Mouse (Mus musculus) urinary bladder, postnatal 14 days (tissue): Measurements from ENCODE around the gene Rhebl1.
A peak's percentile ranks its signal among the peaks of the same experiment; 100 is the strongest.

Experiments used
- DNase-seq: peaks from one replicate; pipeline ENCODE4 v3.0.0; 2021; ENCODE audit warnings: low spot score

The Rhebl1 gene

DNA sequence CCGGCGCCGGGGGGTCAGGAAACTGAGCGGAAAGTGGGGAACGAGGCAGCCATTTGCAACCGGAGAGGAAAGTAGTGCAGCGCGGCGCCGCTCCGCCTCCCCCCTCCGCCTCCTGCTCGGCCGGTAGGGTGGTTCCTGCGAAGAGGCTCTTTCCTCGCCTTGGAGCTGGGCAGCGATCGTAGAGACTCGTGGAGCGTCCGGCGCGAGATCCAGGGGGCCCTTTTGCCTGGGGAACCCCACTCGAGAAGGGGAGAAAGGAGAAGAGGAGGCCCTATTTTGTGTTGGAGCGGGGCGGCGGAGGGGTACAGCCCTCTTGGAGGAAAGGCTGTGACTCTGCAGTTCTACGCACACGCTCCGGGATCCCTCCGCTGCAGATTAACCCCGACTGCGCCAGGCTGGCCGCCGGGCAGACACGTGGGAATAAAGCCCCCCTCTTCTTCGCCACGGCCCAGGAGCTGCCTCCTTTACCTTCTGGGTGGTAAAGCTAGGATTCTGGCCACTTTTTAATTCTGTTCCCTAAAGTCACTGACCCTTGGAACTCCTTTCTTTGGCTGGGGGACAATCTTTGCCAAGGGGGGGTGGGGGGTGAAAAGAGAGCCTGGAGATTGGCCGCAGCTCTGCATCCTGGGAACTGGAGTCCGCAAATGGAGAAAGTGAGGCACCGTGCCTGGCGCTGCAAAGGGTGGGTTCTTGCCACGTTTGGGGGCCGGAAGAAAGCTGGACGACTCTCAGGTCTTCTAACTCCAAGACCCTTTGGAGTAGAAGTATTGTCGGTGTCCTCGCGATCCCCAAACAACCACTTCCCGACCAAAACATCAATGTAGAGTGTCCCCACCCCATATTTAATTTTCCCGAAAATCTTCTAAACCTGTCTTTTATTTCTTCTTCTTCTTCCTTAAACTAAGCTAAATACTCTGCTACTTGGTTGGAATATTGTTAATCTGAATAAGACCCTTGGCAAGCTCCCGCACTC, 22.1 kb downstream of the Rhebl1 start:
- DNase-seq, result peak; percentile 93

DNA sequence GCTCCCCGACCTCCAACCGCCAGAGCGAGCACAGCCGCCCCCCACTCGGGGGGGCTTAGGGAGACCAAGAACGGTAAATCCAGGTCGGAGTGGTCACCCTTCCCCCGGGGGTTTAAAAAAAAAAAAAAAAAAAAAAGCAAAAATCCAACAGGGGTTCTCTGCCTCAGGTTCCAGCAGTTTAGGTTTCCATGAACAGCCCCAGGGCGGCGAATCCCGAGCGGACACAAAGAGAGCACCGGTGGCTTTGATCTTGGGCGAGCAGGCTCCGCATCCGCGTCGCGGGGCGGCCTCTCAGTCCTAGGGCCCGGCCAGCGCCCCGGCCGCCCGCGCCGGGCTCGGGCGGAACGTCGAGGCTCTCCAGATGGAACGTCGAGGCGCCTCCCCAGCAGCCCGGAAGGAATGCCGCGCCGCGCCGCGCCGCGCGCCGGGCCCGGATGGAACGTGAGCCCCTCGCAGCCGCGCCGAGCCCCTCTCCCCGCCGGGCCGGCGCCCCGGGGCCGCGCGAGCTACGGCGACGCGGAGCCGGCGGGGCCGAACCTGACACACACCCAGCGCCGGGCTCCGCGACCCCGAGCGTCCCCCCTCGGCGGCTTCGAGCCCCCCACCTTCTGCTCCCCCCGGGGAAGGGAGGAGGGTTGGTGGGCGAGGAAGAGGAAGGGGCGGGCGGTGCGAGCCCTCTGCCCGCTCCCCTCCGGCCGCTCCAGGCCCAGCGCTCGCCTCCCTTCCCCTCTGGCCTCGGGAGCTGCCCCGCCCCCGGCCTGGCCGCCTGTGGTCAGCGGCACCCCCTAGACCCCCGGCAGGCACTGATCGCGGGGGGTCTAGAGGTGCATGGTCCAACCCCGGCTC, 23.0 kb downstream of the Rhebl1 start, which contains the start of gene Kmt2d:
Gene Kmt2d (minus strand): TSS at position 135 of the 846 bp plus-strand sequence.
- DNase-seq, result no peak

DNA sequence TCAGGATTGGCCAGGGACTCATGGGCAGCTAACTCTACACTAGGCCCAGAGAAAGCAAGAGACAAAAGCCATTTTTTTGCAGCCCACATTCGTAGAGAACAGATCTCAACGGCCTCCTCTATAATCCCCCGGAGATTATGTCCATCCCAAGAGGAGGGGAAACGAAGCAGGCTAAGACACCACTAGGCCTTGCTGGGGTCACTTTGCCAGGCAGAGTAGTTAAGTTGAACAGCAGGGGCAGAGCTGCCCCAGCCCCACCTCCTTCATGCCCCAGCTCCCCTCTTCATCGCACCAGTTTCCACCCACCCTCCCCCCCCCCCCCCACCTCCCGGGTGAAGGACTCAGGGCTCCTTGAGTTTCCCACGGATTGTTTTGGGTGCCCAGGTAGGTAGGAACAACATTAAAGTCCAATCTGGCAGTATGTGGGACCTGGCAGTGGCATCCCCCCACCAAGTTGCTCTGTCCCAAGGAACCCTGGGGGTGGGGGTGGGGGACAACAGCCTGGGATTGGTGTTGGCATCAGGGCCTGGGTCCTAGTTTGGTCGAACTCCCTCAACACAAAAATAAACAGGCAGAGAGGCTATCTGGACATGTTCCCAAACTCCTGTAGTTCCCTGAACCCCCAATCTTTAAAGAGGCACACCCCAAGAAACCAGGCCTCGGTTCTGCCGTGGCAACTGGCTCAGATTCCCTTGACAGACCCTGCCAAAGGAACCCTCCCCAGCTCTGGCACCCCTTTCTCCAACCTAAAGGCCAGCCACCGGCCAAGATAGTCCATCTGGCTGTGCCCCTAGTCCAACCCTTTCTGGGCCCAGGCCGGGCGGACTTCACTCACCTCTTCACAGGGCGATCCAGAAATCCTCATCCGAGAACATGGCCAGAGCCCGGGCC, 23.9 kb downstream of the Rhebl1 start:
- DNase-seq, result peak; percentile 32

DNA sequence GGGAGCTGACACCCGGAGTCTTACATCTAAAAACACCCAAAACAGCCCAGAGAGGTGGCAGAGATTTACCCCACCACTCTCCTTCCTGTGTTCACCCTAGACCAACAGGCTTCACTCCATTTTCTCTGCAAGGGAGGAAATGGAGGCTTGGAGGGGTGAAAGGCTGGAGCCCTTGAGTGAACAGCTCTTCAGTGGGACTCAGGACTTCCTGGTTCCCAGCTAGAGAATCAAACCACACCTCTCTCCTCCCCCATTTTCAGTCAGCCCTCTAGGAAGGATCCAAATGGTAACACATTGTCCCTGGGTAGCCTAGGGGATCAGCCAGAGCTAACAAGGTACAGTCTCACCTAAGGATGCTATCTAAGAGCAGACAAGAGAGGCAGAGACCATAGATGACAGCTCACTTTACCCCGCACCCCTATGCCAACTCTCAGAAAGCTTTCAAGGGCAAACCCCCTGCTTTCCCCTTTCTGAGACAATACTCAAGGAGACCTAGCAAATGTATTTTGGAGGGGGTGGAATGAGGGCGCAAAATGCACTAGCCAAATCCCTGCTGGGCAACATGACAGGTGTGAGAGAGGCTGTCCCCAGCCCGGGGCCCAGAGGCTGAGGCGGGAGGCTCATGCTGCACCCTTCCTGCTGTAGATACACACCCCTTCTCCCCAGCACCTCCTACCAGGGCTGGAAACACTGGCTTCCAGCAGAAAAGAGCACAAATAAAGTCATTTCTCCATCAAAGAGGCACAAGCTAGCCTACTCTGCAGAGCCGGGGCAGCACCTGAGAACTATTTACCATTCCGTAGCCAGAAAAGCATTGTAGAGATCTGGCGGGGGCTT, 24.8 kb downstream of the Rhebl1 start:
- DNase-seq, result no peak

DNA sequence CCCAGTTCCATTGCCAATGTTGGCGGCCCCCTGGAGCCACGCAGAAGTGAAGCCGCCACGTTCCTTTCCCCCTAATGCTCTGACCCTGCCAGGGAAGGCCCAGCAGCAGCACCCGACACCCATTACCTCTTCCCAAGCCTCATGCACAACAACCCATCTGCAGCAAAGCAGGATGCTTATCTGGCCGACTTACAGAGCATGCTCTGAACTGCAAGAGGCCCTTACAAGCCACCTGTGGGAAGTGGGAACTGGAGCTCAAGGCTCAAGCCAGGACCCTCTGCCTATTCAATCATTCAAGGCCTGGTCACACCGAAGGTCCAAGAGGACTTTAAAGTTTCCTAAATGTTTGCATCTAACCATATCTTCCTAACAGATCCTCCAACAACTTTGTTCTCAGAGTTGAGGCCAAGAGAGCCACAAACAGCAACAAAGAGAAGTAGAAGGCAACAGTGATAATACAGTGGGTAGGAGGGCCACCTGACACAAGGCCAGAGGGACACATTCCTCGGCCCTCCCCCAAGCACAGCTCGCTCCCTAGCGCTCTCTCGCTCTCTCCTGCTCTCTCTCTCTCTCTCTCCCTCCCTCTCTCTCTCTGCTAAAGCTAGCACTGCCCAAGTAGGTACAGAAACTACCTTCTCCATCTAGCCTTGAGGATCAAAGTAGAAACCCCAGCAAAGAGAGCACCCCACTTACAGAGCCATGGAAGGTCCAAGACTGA, 25.8 kb downstream of the Rhebl1 start:
- DNase-seq, result no peak

DNA sequence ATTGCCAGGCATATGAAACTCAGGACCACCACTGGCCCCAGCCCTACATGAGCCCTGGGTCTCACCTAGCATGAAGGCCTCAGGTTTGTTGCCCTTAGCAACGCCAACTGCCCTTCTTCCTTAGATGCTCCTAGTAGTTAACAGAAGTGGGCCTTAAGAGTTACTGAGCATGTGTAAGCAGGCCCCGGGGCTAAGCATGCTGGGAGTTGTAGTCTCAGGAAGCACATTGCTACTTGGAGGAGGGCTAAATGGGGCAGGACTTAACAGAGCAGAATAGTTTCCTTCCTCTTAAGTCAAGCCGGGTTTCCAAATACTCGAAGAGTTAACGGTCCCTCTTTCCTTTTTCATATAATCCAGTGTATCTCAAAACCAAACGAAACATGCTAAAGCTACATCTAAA, 27.0 kb downstream of the Rhebl1 start:
- DNase-seq, result peak; percentile 50

DNA sequence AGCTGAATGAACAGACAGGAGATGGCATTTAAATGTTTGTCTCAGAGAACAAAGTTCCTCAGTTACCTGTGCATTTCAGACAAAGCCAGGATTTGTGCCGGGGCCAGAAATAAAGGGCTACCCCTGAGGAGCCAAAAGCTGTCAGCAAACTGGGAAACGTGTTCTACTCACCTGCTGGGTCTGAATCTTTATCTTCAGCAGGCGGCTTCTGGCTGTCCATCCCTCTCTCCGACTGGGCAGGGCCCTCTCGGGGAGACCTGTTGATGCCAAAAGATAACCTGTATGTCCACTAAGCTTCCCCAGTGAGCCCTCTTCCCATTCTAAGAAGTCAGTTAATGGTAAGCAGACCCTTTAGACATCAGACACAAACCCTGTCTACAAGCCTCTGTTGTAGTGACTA, 27.8 kb downstream of the Rhebl1 start:
- DNase-seq, result no peak

DNA sequence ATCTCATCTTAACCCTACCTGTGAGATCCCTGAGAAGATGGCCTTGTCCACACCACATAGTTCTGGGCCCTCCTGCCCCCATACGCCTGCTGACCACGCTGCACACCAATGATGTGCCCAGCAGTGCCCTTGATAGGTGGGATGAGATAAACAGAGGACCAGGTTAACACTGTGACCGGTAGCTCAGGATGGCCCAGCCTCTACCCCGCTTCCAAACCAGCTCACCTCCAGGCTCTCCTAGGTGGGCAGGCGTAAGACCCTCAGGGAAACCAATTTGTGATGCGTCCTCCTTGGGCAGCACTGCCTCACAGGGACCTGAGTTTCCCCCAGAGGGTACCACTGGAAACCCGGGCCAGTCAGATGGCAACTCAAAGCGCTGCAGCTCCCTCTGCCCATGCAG, 28.6 kb downstream of the Rhebl1 start:
- DNase-seq, result no peak

DNA sequence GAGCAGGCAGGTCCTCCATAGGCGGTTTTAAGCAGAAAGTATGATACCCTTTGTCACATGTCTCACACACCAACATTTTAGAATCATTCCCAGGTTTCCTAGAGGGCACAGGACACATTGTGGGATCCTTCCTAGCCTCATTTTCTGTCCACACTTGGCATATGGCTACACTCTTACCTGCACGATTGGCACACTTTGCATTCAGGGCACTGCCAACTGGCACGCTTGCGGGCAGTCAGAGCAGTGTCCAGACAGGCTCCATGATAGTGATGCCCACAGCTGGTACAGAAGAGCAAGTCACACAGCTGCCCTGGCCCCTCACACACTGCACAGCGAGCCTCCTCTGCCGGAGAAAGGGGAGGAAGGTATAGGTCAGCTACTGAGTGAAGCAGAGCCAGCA, 29.4 kb downstream of the Rhebl1 start:
- no peak for DNase-seq

DNA sequence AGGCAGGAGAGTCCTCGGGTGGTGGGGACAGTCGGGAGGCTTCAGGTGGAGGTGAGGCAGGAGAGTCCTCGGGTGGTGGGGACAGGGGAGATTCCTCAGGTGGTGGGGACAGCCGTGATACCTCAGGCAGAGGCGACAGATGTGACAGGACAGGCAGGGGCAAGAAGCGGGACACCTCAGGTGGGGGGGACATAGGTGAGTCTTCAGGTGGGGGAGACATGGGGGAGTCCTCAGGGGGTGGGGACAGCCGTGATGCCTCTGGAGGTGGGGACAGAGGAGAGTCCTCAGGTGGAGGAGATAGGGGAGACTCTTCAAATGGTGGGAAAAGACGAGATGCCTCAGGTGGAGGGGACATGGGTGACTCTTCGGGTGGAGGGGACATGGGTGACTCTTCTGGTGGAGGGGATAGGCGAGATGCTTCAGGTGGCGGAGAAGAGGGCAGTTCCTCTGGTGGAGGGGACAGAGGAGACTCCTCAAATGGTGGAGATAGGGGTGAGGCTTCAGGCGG, 30.8 kb downstream of the Rhebl1 start:
- DNase-seq, result no peak

DNA sequence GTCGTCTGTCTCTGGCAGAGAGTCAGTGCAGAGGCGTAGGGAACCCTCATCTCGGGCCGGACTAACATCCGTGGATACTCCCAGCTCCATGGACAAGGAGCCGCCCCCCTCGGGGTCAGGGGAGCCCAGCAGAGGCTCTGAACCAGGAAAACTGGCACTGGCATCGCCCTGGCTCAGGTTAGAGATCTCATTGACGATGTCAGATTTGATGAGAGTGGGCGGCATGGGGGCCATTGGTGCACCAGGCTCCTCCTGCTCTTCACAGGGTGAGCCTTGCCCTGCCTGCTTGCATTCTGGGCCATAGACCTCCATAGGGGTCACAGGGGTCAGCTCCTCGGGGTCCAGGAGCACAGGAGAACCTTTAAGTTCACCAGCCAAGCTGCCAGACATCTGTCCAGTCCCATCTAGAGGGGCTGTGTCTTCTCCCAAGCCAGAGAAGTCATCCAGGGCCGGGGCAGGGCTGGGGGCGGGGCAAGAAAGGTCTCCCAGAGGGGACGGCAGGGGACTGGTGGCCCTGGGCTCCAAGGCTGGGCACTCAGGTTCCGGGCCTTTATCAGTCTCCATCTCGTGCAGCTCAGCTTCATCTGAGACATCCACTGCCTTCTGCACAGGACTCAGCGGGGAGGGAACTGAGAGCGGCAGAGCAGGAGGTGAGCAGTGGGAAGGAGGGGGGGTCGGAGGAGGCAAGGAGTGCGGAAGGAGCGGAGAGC, 32.5 kb downstream of the Rhebl1 start:
- DNase-seq, result no peak

DNA sequence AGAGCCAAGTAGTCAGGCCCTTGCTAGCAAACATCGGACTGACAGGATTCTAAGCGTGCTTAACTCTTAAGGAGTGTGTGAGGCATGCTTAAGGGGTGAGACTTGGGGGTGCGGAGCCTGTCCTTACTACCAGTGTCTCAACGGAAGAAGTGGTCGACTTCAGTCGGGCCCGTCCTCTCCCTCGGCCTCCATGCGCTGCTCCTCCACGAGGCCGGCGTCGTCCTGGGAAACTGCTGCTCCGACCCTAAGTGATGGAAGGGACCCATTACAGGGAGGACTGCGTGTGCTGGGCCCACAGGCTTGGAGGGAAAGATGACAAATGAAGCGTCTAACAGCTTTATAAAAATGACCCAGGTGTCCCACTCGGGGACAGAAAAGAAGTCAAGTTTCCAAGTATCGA, 33.4 kb downstream of the Rhebl1 start:
- no peak for DNase-seq

DNA sequence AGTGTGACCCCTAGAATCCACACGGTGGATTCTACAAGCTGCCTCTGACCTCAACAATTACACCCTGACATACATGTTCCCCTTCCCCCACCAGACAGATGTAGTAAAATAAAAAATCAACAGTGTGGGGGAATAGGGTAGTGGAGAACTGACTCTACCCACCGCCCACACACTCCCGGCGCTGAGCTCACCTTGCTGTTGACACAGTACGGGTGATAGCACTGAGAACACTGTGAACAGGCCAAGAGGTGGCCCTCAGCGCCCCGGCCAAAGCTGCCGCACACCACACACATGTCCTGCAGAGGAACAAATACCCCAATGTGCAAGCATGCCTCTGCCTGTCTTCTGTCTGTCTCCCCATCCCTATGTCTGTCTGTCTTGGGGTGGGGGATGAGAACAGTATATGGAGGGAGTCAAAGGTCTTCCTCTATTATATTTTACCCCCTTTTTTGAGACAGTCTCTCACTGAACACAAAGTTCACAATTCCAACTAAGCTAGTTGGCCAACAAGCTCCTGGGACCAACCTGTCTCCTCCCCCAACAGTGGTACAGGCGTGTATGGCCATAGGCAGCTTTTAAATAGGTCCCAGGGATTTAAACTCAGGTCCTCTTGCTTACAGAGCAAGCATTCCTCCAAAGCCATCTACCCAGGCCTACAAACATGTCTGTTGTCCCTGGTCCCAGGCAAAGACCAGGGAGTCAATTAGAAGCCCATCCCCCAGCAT, 34.9 kb downstream of the Rhebl1 start:
- no peak for DNase-seq

DNA sequence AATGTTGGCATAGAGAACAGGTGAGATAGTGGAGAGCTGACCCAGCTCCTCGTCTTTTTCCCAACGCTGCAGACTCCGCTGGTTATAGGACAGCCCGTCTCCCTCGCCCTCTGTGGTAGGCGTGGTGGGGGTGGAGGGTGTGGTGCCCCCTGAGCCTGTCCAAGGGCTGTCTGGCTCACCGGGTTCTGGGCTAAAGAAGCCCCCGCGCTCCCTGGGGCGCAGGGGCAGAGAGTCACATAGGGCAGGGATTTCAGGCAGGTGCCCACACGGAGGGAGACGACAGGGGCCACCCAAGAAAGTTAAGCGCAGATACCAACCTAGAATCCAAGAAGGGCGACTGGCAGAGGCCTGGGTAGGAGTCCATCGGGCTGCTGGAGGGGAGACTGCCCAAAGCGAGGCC, 40.1 kb downstream of the Rhebl1 start:
- DNase-seq, result no peak

DNA sequence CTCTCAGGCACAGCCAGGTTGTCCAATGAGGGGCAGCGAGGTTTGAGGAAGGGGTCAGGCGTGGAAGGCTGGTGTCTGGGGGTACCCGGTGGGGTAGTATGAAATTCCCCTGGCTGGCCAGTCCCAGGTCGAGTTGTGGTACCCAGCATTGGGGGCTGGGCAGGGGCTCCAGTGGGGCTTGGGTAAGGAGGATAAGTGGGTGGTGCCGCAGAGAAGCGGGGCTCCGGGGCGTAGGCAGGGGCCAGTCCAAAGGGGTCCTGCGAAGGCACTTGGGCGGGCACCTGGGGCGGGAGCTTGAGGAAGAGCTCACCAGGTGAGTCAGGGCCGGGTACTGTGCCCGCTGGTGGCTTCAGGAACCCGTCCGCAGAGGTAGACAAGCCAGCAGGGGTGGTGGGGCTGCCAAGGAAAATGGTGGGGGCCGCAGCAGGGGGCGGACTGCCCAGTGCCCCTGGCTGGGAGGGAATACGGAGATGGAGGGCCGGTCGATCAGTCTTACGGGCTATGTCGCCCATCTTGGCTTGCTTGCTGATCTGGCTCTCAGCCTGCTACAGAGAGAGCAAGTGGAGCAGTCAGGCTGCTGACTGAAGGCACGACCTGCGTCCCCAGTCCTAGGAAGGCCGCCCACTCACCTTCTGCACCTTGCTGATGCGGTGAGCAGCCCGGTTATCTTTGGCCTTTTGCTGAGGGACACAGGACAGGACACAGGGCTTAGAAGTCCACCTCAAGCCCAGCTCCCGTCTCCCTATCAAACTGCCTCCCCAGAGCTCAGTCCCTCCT, 41.0 kb downstream of the Rhebl1 start:
- no peak for DNase-seq

DNA sequence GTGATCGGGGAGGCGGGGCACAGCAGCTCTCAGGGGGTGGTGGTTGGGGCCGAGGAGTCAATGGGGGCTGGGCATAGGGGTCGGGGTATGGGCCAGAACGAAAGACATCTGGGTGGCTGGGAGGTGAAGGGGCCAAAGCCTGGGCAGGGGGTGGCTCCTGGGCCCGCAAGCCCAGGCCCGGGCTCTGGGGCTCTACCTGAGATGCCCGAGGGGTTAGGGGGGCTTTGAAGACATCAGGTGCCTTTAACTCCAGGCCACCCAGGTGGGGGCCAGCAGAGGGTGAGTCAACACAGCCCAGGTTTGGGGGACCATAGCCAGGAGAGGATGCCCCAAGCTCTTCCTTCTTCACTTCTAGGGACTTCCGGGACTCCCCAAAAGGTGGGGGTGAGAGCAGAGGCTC, 41.6 kb downstream of the Rhebl1 start:
- no peak for DNase-seq

DNA sequence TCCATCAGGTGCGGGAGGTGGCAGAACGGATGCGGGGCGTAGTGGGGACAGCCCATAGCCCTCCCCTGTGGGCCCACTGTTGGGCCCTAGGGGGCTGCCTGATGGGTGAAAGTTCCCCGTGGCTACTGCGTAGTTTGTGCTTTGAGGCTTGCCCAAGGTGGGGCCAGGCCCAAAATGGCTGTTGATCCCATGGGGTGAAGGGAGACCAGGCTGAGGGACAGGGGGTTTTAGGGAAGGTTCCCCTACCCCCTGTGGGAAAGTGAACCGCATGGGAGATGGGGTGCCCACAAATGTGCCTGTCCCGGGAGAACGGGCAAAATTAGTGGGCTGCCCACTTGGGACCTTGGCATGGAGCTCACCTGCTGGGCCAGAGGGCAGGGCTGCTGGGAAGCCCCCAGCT, 42.3 kb downstream of the Rhebl1 start:
- DNase-seq, result no peak

DNA sequence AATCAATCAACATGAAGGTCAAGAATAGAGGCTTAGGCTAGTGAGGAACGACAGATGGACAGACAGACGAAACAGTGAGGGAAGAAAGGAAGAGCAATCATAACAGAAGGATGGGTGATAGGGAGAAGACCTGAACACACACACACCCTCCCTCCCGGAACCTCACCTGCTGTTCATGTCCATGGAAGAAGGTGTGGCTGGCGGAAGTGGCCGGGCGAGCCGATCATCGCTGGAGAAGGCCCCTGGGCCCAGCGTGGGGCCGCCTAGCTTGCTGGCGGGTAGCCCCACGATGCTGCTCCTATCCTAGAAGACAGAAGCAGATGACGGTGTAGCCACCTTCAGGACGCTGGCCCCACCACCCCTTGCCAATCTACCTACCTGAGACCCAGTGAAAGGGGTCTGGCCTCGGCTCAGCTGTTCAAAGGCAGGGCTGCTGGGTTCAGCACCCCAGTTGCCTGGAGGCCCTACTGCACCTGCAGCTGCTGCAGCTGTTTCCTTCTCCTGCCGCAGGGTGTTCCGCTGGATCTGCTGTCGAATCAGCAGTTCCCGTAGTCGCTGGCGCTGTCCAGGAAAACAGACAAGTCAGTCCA, 43.0 kb downstream of the Rhebl1 start:
- DNase-seq, result no peak
